Mouse (Mus musculus): ENCODE results near the gene 2310030G06Rik. TPM values are rescaled to one million over a fixed set of nuclear protein-coding genes. Genes with fewer than 3 reads are reported as not detected.

The 2310030G06Rik gene
- polyA plus RNA-seq (2015; fragmentation: Nextera tagmentation; extraction: Ambion mirVana): 2.3 and 3.6 TPM in 2 replicates

GRCm38 (mm10) chr9:50746214-50746677 is at the start of gene 2310030G06Rik:
2310030G06Rik (minus strand) TSS chr9:50746536.

DNA sequence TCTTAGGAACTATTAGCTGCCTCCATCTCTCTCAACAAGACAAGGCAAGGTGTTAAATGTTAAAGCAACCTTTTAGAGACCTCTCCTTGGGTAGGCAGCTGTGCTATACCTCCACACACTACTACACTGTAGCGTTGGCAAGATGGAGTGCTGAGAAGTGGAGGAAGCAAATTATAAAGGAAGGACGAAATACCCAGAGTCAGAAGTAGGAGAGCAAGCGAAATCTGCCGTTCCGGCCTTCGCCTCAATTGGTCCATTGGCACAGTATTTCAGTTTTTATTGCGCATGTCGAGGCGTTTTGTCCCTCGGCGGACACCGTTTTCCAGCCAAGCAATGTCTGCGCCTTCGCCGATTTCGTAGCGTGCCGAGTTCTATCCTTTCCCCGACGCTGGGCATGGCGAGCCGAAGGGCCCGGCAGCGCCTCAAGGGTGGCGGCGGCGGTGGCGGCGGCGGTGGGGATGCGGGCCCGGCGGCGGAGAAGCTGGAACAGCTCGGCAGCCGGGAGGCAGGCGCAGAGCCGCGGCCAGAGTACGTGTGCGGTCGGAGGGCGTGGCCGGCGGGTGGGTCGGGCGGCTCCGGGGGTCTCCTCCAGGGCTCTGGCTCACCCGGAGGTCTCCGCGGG is 28.8 kb upstream of the 2310030G06Rik start, which contains the start of the genes Alg9 and 1110032A03Rik:
Gene Alg9 (plus strand): TSS at position 29 of the 622 bp plus-strand sequence.
Gene 1110032A03Rik (minus strand): TSS at position 530 of the 622 bp plus-strand sequence.

DNA sequence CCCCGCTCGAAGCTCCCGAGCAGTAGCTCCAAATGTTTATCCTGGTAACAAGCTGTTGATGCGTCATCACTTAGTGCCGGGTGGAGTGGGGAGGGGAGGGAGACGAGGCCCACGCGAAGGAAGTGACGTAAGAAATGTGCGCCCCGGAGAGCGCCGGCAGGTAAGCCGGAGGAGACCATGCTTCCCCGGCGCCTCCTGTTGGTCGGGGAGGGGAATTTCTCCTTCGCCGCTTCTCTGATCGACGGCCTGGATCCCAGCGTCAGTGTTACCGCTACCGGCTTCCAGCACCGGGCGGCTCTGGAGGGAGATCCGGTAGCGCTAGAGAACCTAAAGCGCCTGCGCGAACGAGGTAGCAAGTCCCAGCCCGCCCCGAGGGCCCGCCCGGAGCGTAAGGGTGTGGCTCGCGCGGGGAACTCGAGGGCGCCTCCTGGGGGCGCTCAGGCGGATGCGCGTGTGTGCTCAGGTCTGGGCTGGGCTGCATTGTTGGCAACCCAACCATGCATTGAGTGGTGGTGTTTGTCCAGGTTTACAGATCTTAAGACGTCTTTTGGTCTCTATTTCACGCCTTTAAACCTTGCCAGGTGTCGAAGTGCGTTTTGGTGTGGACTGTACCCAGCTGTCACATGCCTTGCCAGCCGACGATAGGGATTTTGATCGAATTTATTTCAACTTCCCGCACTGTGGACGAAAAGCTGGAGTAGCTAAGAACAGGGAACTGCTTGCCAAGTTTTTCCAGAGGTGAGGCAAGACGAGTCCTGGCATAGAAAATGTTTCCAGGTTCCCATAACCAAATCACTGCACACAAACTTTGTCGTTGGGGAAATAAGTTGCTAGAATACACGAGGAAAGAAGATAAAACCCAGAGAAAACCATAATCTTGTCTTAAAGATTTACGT is 22.0 kb upstream of the 2310030G06Rik start, which contains the start of gene Fdxacb1:
Gene Fdxacb1 (plus strand): TSS at position 130 of the 896 bp plus-strand sequence.

DNA sequence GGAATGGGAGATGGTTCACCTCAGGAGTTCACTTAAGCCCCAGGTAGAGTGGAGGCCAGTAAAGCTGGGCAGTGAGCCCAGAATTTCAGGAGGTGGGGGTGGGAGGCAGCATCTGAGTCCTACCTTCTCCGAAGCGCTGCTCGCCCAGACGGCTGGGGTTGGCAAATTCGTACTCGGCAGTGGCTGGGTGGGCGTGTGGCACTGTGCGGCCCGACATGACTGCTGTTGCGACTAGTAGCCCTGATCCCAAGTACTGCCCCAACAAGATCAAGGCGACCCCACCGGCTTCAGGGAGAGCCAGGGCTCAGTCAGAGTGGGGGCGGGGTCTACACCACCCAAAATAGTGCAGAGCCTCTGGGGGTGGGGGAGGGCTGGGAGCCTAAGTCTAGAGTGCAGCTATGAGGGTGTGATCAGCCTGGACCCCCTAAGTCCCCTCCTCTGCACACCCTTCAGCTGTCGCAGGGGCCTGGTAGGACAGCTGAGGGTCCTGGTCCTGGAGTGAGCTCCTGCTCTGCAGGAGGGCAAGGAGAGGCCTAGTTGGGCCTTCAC is 5.8 kb upstream of the 2310030G06Rik start, which contains the start of gene Hspb2:
Gene Hspb2 (minus strand): TSS at position 301 of the 549 bp plus-strand sequence.

DNA sequence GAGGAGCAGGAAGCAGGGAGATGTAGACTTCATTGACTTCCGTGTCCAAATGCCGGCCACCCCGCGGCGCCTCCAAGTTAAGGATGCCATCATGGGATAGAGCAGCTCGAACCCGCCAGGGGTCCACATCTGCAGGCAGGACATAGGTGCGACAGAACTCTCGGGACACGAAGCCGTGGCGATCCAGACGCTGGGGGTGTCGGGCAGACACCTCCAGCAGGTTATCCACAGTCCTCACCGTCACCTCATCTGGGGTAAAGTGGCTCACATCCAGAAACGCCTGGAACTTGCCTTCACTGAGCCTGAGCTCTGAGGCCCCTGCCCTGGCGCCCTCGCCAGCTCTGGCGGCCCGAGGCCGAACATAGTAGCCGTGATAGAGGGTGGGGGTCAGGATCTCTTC is 5.0 kb upstream of the 2310030G06Rik start, which contains the start of gene Cryab:
Gene Cryab (plus strand): TSS at position 3 of the 400 bp plus-strand sequence.

DNA sequence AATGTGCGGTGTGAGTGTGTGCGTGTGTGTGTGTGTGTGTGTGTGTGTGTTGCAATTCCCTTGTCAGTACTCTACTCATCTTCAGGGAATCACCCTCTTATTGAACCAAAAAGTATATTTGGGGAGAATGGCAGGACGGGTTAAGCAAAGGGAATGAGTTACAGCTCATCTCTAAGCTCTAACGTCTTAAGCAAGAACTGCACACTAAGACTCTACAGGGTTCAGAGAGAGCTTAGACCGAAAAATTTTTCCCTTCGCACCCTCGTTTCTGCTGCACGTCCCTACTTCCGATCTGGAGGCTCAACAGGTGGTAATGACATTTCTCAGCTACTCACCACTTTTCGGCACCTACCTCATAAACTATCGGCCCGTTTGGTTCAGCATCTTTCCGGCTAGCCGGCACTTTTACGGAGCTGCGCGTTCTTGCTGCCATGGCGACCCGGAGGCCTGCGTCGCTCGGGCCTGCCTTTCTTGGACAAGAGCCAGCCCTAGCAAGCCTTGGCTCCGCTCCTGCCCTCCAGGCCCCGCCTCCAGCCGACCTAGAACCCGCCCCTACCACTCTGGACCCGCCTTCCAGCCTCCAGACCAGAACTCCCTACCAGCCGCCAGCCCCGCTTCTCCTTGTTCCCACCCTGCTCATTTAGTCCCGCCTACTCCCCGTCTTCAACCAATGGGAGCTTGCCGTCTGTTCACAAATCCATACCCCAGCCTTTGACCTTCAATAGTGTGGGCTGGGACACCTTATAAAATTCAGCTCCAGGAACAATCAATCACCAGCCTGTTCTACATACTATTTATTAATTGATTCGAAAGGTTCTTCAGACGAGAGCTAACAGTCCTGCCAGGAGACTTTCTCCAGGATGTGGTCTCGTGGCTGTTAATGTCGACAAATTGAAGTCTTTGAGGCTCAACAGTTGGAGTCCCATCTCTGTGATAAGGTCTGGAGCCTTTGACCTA is 7.1 kb downstream of the 2310030G06Rik start, which contains the start of gene Dixdc1:
Gene Dixdc1 (minus strand): TSS at position 604 of the 957 bp plus-strand sequence.

Other genes starting within 250 kb of the 2310030G06Rik start
- 97.8 and 101 TPM in 2 replicates for gene Pts, start 217.8 kb downstream of the 2310030G06Rik start, polyA plus RNA-seq (2015; fragmentation: Nextera tagmentation; extraction: Ambion mirVana)
- gene Il18, start 191.7 kb downstream of the 2310030G06Rik start, polyA plus RNA-seq (2015; fragmentation: Nextera tagmentation; extraction: Ambion mirVana): 37.1 and 50.8 TPM in 2 replicates
- gene Bco2, start 191.4 kb downstream of the 2310030G06Rik start, polyA plus RNA-seq (2015; fragmentation: Nextera tagmentation; extraction: Ambion mirVana): 0.42 and 0.55 TPM in 2 replicates
- gene Tex12, start 185.2 kb downstream of the 2310030G06Rik start, polyA plus RNA-seq (2015; fragmentation: Nextera tagmentation; extraction: Ambion mirVana): 0.46 TPM in 1 of 2 replicates, not detected in the other
- 353 and 365 TPM in 2 replicates for gene Sdhd, start 142.7 kb downstream of the 2310030G06Rik start, polyA plus RNA-seq (2015; fragmentation: Nextera tagmentation; extraction: Ambion mirVana)
- gene Timm8b, start 142.6 kb downstream of the 2310030G06Rik start, polyA plus RNA-seq (2015; fragmentation: Nextera tagmentation; extraction: Ambion mirVana): 492 and 511 TPM in 2 replicates
- 4.5 and 6.8 TPM in 2 replicates for gene Pih1d2, start 129.2 kb downstream of the 2310030G06Rik start, polyA plus RNA-seq (2015; fragmentation: Nextera tagmentation; extraction: Ambion mirVana)
- gene Nkapd1, start 129.1 kb downstream of the 2310030G06Rik start, polyA plus RNA-seq (2015; fragmentation: Nextera tagmentation; extraction: Ambion mirVana): 22.0 and 22.5 TPM in 2 replicates
- gene Dlat, start 86.8 kb downstream of the 2310030G06Rik start, polyA plus RNA-seq (2015; fragmentation: Nextera tagmentation; extraction: Ambion mirVana): 73.7 and 79.1 TPM in 2 replicates
- gene Dixdc1, start 7.0 kb downstream of the 2310030G06Rik start, polyA plus RNA-seq (2015; fragmentation: Nextera tagmentation; extraction: Ambion mirVana): 25.4 and 27.9 TPM in 2 replicates
- gene Cryab, start 4.8 kb upstream of the 2310030G06Rik start, polyA plus RNA-seq (2015; fragmentation: Nextera tagmentation; extraction: Ambion mirVana): 64.2 and 69.0 TPM in 2 replicates
- gene Hspb2, start 5.8 kb upstream of the 2310030G06Rik start, polyA plus RNA-seq (2015; fragmentation: Nextera tagmentation; extraction: Ambion mirVana): 3.3 and 4.1 TPM in 2 replicates
- gene Fdxacb1, start 21.7 kb upstream of the 2310030G06Rik start, polyA plus RNA-seq (2015; fragmentation: Nextera tagmentation; extraction: Ambion mirVana): 7.9 and 8.8 TPM in 2 replicates
- gene Alg9, start 28.5 kb upstream of the 2310030G06Rik start, polyA plus RNA-seq (2015; fragmentation: Nextera tagmentation; extraction: Ambion mirVana): 47.7 and 52.7 TPM in 2 replicates
- 64.4 and 69.0 TPM in 2 replicates for gene 1110032A03Rik, start 29.0 kb upstream of the 2310030G06Rik start, polyA plus RNA-seq (2015; fragmentation: Nextera tagmentation; extraction: Ambion mirVana)
- gene Ppp2r1b, start 98.8 kb upstream of the 2310030G06Rik start, polyA plus RNA-seq (2015; fragmentation: Nextera tagmentation; extraction: Ambion mirVana): 28.7 and 29.8 TPM in 2 replicates